Mouse (Mus musculus) layer of hippocampus, adult 18-20 months (tissue): ENCODE measurements around the gene Preb. TPM values are rescaled to one million over a fixed set of nuclear protein-coding genes. Genes with fewer than 3 reads are reported as not detected.

Experiments
- DNase-seq, 2 experiments: peaks; one replicate each; pipeline ENCODE4 v3.0.0; 2022; ENCODE audit warnings: low spot score in 2 of 2
- long read RNA-seq: library from polyadenylated mRNA; stranded (forward); transcript quantifications from one replicate; pipeline ENCODE4 v2.0.0, GENCODE M21; 2021
- total RNA-seq, 2 experiments: library from RNA; stranded (reverse); gene quantifications; 2 replicates each; pipeline ENCODE4 v1.2.3; 2021

Preb gene
- total RNA-seq, result 100 to 1,000 TPM; 119 to 125 TPM
- long read RNA-seq, full-length matches to known transcripts, result 49 of 65 reads
- long read RNA-seq, partial matches to known transcripts, result 1 of 65 reads
- long read RNA-seq, other reads (novel, unspliced or antisense), result 15 of 65 reads

DNA sequence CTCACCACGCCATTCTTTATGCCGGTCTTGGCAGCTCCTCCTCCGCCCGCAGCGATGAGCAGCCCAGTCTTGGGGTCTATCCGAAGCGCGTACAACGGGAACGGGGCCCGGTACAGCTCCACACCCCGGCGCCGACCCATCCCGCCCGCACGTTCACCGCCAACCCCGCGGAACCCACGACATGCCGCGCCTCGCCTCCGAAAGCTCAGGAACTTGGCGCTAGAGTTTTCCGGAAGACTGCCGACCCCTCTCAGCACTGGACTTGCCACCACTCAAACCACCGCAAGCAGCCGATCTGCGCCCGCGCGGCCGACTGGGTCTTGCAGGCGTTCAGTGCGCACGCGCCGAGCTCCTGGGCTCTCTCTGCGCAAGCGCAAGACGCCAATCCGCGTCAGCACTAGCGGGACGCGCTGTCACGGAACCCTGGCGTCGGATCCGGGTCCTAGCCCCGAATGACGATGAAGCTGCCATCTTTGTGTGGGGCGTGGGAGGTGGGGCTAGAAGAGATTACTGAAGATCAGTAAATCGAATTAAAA, at the start of gene Preb:
Gene Preb, minus strand, starts transcription at position 396 of the 536 bp plus-strand sequence.
- DNase-seq, result peak; percentile 99

GRCm38 (mm10) chr5:31004184-31004583, 44.0 kb upstream of the Preb start:
- peak; percentile 83 to 94 for DNase-seq

- DNase-seq, result no peak
Measured at GRCm38 (mm10) chr5:31001560-31001959, 41.4 kb upstream of the Preb start.

DNA sequence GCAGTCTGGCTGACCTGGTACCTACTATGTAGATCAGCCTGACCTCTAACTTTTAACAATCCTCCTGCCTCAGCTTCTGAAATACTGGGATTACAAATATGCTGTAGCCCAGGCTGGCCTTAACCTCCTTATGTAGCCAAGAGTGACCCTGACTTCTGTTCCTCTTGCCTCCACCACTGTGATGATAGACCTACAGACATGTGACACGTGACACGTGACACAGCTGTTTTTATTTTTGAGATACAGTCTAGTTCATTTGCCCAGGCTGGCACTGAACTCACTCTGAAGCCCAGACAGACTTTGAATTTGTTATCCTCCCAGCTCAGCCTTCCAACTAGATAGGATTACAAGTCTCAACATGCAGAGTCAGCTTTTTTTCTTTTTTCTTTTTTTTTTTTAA, 40.8 kb upstream of the Preb start:
- DNase-seq, result no peak

GRCm38 (mm10) chr5:31000122-31000521, 40.0 kb upstream of the Preb start:
- DNase-seq, result no peak

- DNase-seq, result no peak
Measured at GRCm38 (mm10) chr5:30999324-30999723, 39.2 kb upstream of the Preb start.

GRCm38 (mm10) chr5:30998306-30998705, 38.1 kb upstream of the Preb start:
- no peak for DNase-seq

GRCm38 (mm10) chr5:30994910-30995635, 34.9 kb upstream of the Preb start:
- DNase-seq, result no peak

GRCm38 (mm10) chr5:30994074-30994473, 33.9 kb upstream of the Preb start:
- DNase-seq, result peak in 1 of 2 experiments; percentile 15

DNA sequence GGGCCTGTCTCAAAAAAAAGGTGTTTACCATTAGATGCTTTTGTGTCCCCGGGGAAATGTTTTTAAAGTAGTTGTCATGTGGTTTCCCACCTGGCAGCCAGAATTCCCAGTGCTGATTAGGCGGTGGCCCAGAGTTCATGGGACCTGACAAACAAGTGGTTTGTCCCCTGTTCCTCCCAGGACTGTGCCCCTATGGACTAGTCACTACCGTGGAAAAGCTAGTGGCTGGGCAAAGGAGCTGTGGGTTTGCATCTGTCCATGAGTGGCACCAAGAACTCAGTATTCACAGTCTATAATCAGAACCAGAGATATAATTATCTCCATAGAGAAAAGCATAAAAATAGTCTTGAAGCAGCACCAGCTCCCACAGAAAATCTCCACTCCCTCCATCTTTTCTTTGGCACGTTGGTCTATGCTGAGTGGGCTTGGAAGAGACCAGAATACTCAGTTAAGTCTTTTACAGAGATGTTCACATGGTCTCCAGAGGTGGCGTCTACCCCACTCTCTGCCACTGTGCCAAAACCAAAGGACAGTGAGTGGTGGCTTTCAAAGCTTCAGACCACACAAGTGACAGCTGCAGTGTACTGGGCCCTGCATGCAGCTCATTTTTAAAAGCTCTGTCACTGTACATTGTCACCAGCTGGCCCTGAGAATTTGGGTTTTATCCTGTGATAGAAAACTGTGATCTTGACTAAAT, 33.0 kb upstream of the Preb start:
- peak in 1 of 2 experiments; percentile 13 for DNase-seq

GRCm38 (mm10) chr5:30982357-30982756, 22.2 kb upstream of the Preb start:
- DNase-seq, result peak; percentile 26 to 70

GRCm38 (mm10) chr5:30974870-30975656, 14.9 kb upstream of the Preb start:
- no peak for DNase-seq

GRCm38 (mm10) chr5:30969440-30969839, 9.3 kb upstream of the Preb start:
- DNase-seq, result no peak

DNA sequence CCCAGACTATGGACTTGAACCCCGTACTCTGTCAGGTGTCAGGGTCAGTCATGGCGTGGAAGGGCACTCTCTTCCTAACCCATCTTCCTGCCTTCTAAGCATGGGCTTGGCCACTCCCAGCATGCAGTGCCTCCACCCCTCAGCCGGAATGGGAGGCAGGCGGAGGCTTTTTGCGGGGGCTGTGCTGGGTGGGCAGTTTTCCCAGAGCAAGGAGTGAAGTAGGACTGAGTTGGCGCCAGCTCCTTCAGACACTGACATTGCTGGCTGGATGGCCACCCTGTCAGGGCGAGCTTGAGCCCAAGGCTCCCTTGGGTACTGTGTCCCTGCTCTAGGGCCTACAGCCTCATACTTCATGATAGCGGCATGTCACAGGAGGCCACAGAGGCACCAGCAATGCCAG, 8.3 kb upstream of the Preb start, which contains the start of gene Tcf23:
Gene Tcf23, plus strand, starts transcription at position 247 of the 400 bp plus-strand sequence.
- DNase-seq, result no peak

GRCm38 (mm10) chr5:30966189-30966588, 6.0 kb upstream of the Preb start:
- DNase-seq, result no peak

DNA sequence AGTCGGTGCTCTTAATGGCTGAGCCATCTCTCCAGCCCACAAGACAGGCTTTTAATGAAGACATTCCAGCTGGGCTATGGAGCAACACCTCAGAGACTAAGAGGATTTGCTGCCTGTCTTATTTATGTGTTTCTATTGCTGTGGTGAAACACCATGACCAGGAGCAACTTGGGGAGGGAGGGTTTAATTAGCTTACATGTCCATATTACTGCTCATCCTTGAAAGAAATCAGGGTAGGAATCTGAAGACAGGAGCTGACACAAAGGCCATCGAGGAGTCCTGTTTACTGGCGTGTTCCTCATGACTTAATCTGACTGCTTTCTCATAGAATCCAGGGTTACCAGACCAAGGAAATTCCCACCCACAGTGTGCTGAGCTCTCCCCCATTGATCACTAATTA, 3.8 kb upstream of the Preb start:
- DNase-seq, result no peak

- no peak for DNase-seq
Measured at GRCm38 (mm10) chr5:30961545-30962505, 1.7 kb upstream of the Preb start.

GRCm38 (mm10) chr5:30960814-30961213, 653 bp upstream of the Preb start:
- no peak for DNase-seq

- DNase-seq, result no peak
Measured at GRCm38 (mm10) chr5:30959198-30959854, 835 bp downstream of the Preb start.

- no peak for DNase-seq
Measured at GRCm38 (mm10) chr5:30957891-30958290, 2.3 kb downstream of the Preb start.
